8 mouse cellular contexts compared by ENCODE assay signal in the genomic region with DNA sequence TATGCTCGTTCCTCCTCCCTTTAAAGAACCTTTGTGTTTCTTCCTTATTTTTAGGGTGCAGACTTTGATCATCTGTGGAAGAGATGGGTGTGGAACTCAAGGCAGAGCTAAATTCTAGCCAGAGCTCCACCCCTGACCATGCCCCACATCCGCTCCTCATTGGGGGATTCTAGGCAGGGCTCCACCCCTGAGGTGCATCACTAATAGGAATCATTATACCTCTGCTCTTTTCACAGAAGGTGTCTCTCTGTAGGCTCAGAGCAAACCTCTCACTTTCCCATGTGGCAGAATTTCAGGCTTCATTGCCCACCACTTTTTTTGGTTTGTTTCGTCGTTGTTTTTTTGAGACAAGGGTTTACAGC. TPM values are rescaled to one million over a fixed set of nuclear protein-coding genes. Genes with fewer than 3 reads are reported as not detected.
DNase-seq lines count a peak whose midpoint lies in the region; ATAC-seq and TF ChIP-seq lines count a peak whose summit lies in the region.

No protein-coding gene starts in this region.

- no peaks in the 10 kb centered on the region for H3K27me3 ChIP-seq in kidney, embryonic 15.5 days
- H3K27me3 ChIP-seq in MEL (ENCODE audit: control insufficient read depth in 1 of 2, insufficient read depth in 2 of 2, low read length in 2 of 2) = no peaks in the 10 kb centered on the region

- H3K27ac ChIP-seq in kidney, embryonic 15.5 days = peak overlapping the region; percentile 34; the same call in 1 of the 2 replicates
- peak overlapping the region; percentile 81 for H3K27ac ChIP-seq in MEL (ENCODE audit: control insufficient read depth, low read depth, low read length)

- no peak overlapping the region for H3K4me2 ChIP-seq in kidney, embryonic 15.5 days

- TF ChIP-seq CTCF in MEL (IDR thresholded peaks at IDR 0.05 in 2 of 3, conservative IDR thresholded peaks at IDR 0.05 in 1 of 3; ENCODE audit: control insufficient read depth in 1 of 3, insufficient read depth in 1 of 3, low read depth in 2 of 3, low read length in 3 of 3, poor library complexity in 1 of 3, severe bottlenecking in 1 of 3) = no peak

- no peak for DNase-seq in kidney, postnatal 14 days
- DNase-seq in MEL (ENCODE audit: low read depth, low spot score) = peak; percentile 92
- DNase-seq in layer of hippocampus, postnatal 36 days = no peak
- no peak for DNase-seq in left cerebral cortex, adult 11 months (ENCODE audit: low spot score)
- no peak for DNase-seq in right cerebral cortex, postnatal 14 days

- TF ChIP-seq POLR2A in MEL (IDR thresholded peaks at IDR 0.05; ENCODE audit: control insufficient read depth in 1 of 2, insufficient read depth in 1 of 2, low read depth in 1 of 2, low read length in 2 of 2, poor library complexity in 1 of 2) = peak in 1 of 2 experiments; percentile 64; a peak in 2 of 4 replicates

- H3K9ac ChIP-seq in kidney, embryonic 15.5 days = no peak overlapping the region
- peak overlapping the region; percentile 67 for H3K9ac ChIP-seq in MEL (ENCODE audit: control insufficient read depth, low read depth, low read length, poor library complexity, severe bottlenecking)

- 57% methylated on average over 4 of the region's 4 CpGs for WGBS in kidney, embryonic 15.5 days

- peaks cover 8% of the 10 kb centered on the region for H3K79me2 ChIP-seq in MEL (ENCODE audit: control insufficient read depth, insufficient read depth, low read length, poor library complexity)

- TF ChIP-seq RAD21 in MEL (IDR thresholded peaks at IDR 0.05; ENCODE audit: low read depth, low read length) = no peak

- ATAC-seq in kidney, embryonic 15.5 days (replicated peaks; ENCODE audit: low FRiP score) = no peak
- ATAC-seq in hematopoietic stem cell, adult 5-6 weeks (replicated peaks in 1 of 2; ENCODE audit: insufficient read depth in 1 of 2, low FRiP score in 2 of 2, low TSS enrichment in 1 of 2, low read depth in 1 of 2, poor library complexity in 2 of 2, severe bottlenecking in 2 of 2) = peak; percentile 24 to 49; a peak in 2 of 4 replicates
- ATAC-seq in neutrophil, adult 5-6 weeks (ENCODE audit: extremely low read depth, insufficient number of reproducible peaks, low FRiP score, poor library complexity, severe bottlenecking) = peak; percentile 43; the same call in 1 of the 2 replicates

- H3K4me1 ChIP-seq in kidney, embryonic 15.5 days = peaks cover 52% of the 10 kb centered on the region
- peaks cover 6 to 30% of the 10 kb centered on the region in 2 experiments for H3K4me1 ChIP-seq in MEL (ENCODE audit: control insufficient read depth in 1 of 2, insufficient read depth in 2 of 2, low read length in 2 of 2)

- H3K36me3 ChIP-seq in kidney, embryonic 15.5 days = no peaks in the 10 kb centered on the region
- peaks cover 0 to 11% of the 10 kb centered on the region in 2 experiments; a peak in 2 of 4 replicates for H3K36me3 ChIP-seq in MEL (ENCODE audit: control insufficient read depth in 1 of 2, insufficient read depth in 2 of 2, low read length in 2 of 2)

- 0 out of 2 replicates have a peak overlapping the region, but pooled peaks have one; percentile 1 for H3K4me3 ChIP-seq in kidney, embryonic 15.5 days (replicated peaks)
- peak overlapping the region; percentile 47 to 99 for H3K4me3 ChIP-seq in MEL (ENCODE audit: control insufficient read depth in 1 of 2, insufficient read depth in 1 of 2, low read depth in 2 of 2, low read length in 2 of 2)

- H3K9me3 ChIP-seq in kidney, embryonic 15.5 days (replicated peaks) = no peaks in the 10 kb centered on the region
- no peaks in the 10 kb centered on the region for H3K9me3 ChIP-seq in MEL (replicated peaks; ENCODE audit: insufficient read depth, low read length)

- no peak for TF ChIP-seq EP300 in MEL (IDR thresholded peaks at IDR 0.05; ENCODE audit: low read depth in 1 of 2, low read length in 2 of 2)

TF ChIP-seq in MEL, 35 proteins besides CTCF, POLR2A, EP300 and RAD21:
- TF ChIP-seq ETS1 (IDR thresholded peaks at IDR 0.05; ENCODE audit: low read depth, low read length) (peak; percentile 38; the same call in 1 of the 2 replicates), MYC (IDR thresholded peaks at IDR 0.05; ENCODE audit: low read depth, low read length) (no peak), MAX (IDR thresholded peaks at IDR 0.05; ENCODE audit: low read length) (no peak), ZKSCAN1 (IDR thresholded peaks at IDR 0.05; ENCODE audit: low read depth, low read length) (no peak), SIN3A (IDR thresholded peaks at IDR 0.05; ENCODE audit: low read length) (peak; percentile 60), POLR2AphosphoS5 (IDR thresholded peaks at IDR 0.05; ENCODE audit: borderline replicate concordance, low read depth, low read length) (no peak), TCF12 (IDR thresholded peaks at IDR 0.05; ENCODE audit: low read depth, low read length) (peak; percentile 34; the same call in 1 of the 2 replicates), MAZ (IDR thresholded peaks at IDR 0.05; ENCODE audit: low read depth, low read length) (no peak), TBP (IDR thresholded peaks at IDR 0.05; ENCODE audit: low read depth, low read length) (peak; percentile 60; the same call in 1 of the 2 replicates), ZMIZ1 (IDR thresholded peaks at IDR 0.05; ENCODE audit: low read depth, low read length) (no peak), ZNF384 (IDR thresholded peaks at IDR 0.05; ENCODE audit: low read depth, low read length) (0 out of 2 replicates have a peak, but pooled peaks have one; percentile 9), MEF2A (IDR thresholded peaks at IDR 0.05; ENCODE audit: extremely low read depth, insufficient replicate concordance, low read depth, low read length, poor library complexity, severe bottlenecking) (no peak), USF2 (IDR thresholded peaks at IDR 0.05; ENCODE audit: borderline replicate concordance in 1 of 2, insufficient read depth in 1 of 2, low read depth in 1 of 2, low read length in 2 of 2) (no peak), HCFC1 (IDR thresholded peaks at IDR 0.05; ENCODE audit: low read depth, low read length) (peak; percentile 39; the same call in 1 of the 2 replicates), ELF1 (IDR thresholded peaks at IDR 0.05; ENCODE audit: low read depth, low read length) (0 out of 2 replicates have a peak, but pooled peaks have one; percentile 37), JUND (IDR thresholded peaks at IDR 0.05; ENCODE audit: low read depth, low read length) (no peak), E2F4 (IDR thresholded peaks at IDR 0.05; ENCODE audit: borderline replicate concordance, low read depth, low read length) (no peak), GABPA (IDR thresholded peaks at IDR 0.05; ENCODE audit: low read depth, low read length) (no peak), NELFE (IDR thresholded peaks at IDR 0.05; ENCODE audit: low read depth, low read length) (peak; percentile 68)
TF ChIP-seq in MEL: peak in this region for 8.

RNA-seq across cellular contexts. Expression of a gene that starts 2.0 kb away (rescaled TPM):
- 78.6 and 83.2 TPM in 2 replicates for polyA plus RNA-seq in kidney, embryonic 15.5 days (2015; fragmentation: Nextera tagmentation; extraction: Ambion mirVana)
- 35.4 and 43.1 TPM in 2 replicates for total RNA-seq in MEL (2012; rRNA removed)
- 10 to 100 TPM in 1 of 2 experiments, not detected in 1; 81.8 TPM for polyA plus RNA-seq in MEL (2012; ENCODE audit: insufficient read depth in 1 of 2, insufficient read length in 2 of 2, low read depth in 1 of 2, low replicate concordance in 2 of 2, missing spikeins in 1 of 2)
- total RNA-seq in hematopoietic stem cell, adult 5-6 weeks (2017) = 13.6 and 35.8 TPM in 2 replicates
- total RNA-seq in neutrophil, adult 5-6 weeks (2017) = 21.4 and 22.8 TPM in 2 replicates
- 100 to 1,000 TPM; 102 to 106 TPM for total RNA-seq in layer of hippocampus, postnatal 36 days (2021)

RNA-seq across cellular contexts. Expression of a gene that starts 19.1 kb away (rescaled TPM):
- 95.3 and 103 TPM in 2 replicates for polyA plus RNA-seq in kidney, embryonic 15.5 days (2015; fragmentation: Nextera tagmentation; extraction: Ambion mirVana)
- 68.6 and 87.1 TPM in 2 replicates for total RNA-seq in MEL (2012; rRNA removed)
- polyA plus RNA-seq in MEL (2012; ENCODE audit: insufficient read depth in 1 of 2, insufficient read length in 2 of 2, low read depth in 1 of 2, low replicate concordance in 2 of 2, missing spikeins in 1 of 2) = 100 to 1,000 TPM in 1 of 2 experiments, 10 to 100 TPM in 1; 47.4 to 184 TPM
- 52.4 and 75.9 TPM in 2 replicates for total RNA-seq in hematopoietic stem cell, adult 5-6 weeks (2017)
- 105 and 113 TPM in 2 replicates for total RNA-seq in neutrophil, adult 5-6 weeks (2017)
- total RNA-seq in layer of hippocampus, postnatal 36 days (2021) = 10 to 100 TPM; 44.7 to 52.3 TPM

RNA-seq across cellular contexts. Expression of a gene that starts 36.2 kb away (rescaled TPM):
- 156 and 183 TPM in 2 replicates for polyA plus RNA-seq in kidney, embryonic 15.5 days (2015; fragmentation: Nextera tagmentation; extraction: Ambion mirVana)
- 125 and 132 TPM in 2 replicates for total RNA-seq in MEL (2012; rRNA removed)
- 100 to 1,000 TPM in 1 of 2 experiments, not detected in 1; 231 TPM for polyA plus RNA-seq in MEL (2012; ENCODE audit: insufficient read depth in 1 of 2, insufficient read length in 2 of 2, low read depth in 1 of 2, low replicate concordance in 2 of 2, missing spikeins in 1 of 2)
- total RNA-seq in hematopoietic stem cell, adult 5-6 weeks (2017) = 184 and 239 TPM in 2 replicates
- total RNA-seq in neutrophil, adult 5-6 weeks (2017) = 216 and 221 TPM in 2 replicates
- total RNA-seq in layer of hippocampus, postnatal 36 days (2021) = 100 to 1,000 TPM; 216 to 241 TPM

RNA-seq across cellular contexts. Expression of a gene that starts 43.0 kb away (rescaled TPM):
- polyA plus RNA-seq in kidney, embryonic 15.5 days (2015; fragmentation: Nextera tagmentation; extraction: Ambion mirVana) = 37.7 and 41.5 TPM in 2 replicates
- 38.3 and 38.7 TPM in 2 replicates for total RNA-seq in MEL (2012; rRNA removed)
- polyA plus RNA-seq in MEL (2012; ENCODE audit: insufficient read depth in 1 of 2, insufficient read length in 2 of 2, low read depth in 1 of 2, low replicate concordance in 2 of 2, missing spikeins in 1 of 2) = 10 to 100 TPM in 1 of 2 experiments, not detected in 1; 63.4 TPM
- 81.1 and 92.3 TPM in 2 replicates for total RNA-seq in hematopoietic stem cell, adult 5-6 weeks (2017)
- 171 and 197 TPM in 2 replicates for total RNA-seq in neutrophil, adult 5-6 weeks (2017)
- 10 to 100 TPM; 16.0 to 16.1 TPM for total RNA-seq in layer of hippocampus, postnatal 36 days (2021)

RNA-seq across cellular contexts. Expression of a gene that starts 43.2 kb away (rescaled TPM):
- 22.8 and 26.2 TPM in 2 replicates for polyA plus RNA-seq in kidney, embryonic 15.5 days (2015; fragmentation: Nextera tagmentation; extraction: Ambion mirVana)
- 1.0 and 1.5 TPM in 2 replicates for total RNA-seq in MEL (2012; rRNA removed)
- 1 to 10 TPM in 1 of 2 experiments, not detected in 1; 3.8 TPM for polyA plus RNA-seq in MEL (2012; ENCODE audit: insufficient read depth in 1 of 2, insufficient read length in 2 of 2, low read depth in 1 of 2, low replicate concordance in 2 of 2, missing spikeins in 1 of 2)
- total RNA-seq in hematopoietic stem cell, adult 5-6 weeks (2017) = 9.5 and 10.4 TPM in 2 replicates
- total RNA-seq in neutrophil, adult 5-6 weeks (2017) = 32.9 and 46.6 TPM in 2 replicates
- total RNA-seq in layer of hippocampus, postnatal 36 days (2021) = 10 to 100 TPM; 49.7 to 57.0 TPM
